Mouse (Mus musculus) heart, postnatal 10 days (tissue): ENCODE results near the gene Gm49339. TPM values are rescaled to one million over a fixed set of nuclear protein-coding genes. Genes with fewer than 3 reads are reported as not detected.
A peak's percentile ranks its signal among the peaks of the same experiment; 100 is the strongest.
"Not testable (repeated sequence)": the region's sequence is repeated elsewhere in the genome, so short reads cannot be mapped to it uniquely, and the experiment has no call there.

Source experiments
- DNase-seq, 2 experiments: peaks; one replicate each; pipeline ENCODE4 v3.0.0; 2021
- intact Hi-C: fragments of 180-260 bp; cut with DNase I; formaldehyde crosslinking; loops from one replicate; pipeline ENCODE4 v1.15.1; 2025
- total RNA-seq, 2 experiments: library from RNA; stranded (reverse); gene quantifications; 2 replicates each; pipeline ENCODE4 v1.2.3; 2021

Gm49339 gene
- total RNA-seq = 1 to 10 TPM in 1 of 2 experiments, under 1 TPM in 1; 0.62 to 1.4 TPM

GRCm38 (mm10) chr10:51480397-51480796 lies at the start of gene Gm49339, which contains the start of gene Lilr4b:
Gm49339 (plus strand) TSS chr10:51480612.
Lilr4b (plus strand) TSS chr10:51480632.
- intact Hi-C loops, DNase-seq: not testable (repeated sequence)

GRCm38 (mm10) chr10:51432940-51433339 lies 47.5 kb upstream of the Gm49339 start:
- no peak for DNase-seq
- intact Hi-C loops = no loop called here

- intact Hi-C loops = no loop called here
- no peak for DNase-seq
Measured at GRCm38 (mm10) chr10:51435684-51436083, 44.7 kb upstream of the Gm49339 start.

GRCm38 (mm10) chr10:51451610-51452009 lies 28.8 kb upstream of the Gm49339 start:
- DNase-seq = no peak
- intact Hi-C loops = no loop called here

- intact Hi-C loops = no loop called here
- DNase-seq = peak in 1 of 2 experiments; percentile 3
Measured at GRCm38 (mm10) chr10:51453616-51454298, 26.7 kb upstream of the Gm49339 start.

GRCm38 (mm10) chr10:51454365-51454764 lies 26.0 kb upstream of the Gm49339 start:
- no peak for DNase-seq

GRCm38 (mm10) chr10:51455762-51456161 lies 24.6 kb upstream of the Gm49339 start:
- intact Hi-C loops = no loop called here
- peak in 1 of 2 experiments; percentile 3 for DNase-seq

More at GRCm38 (mm10) chr10:51454365-51454764, 26.0 kb upstream of the Gm49339 start:
- intact Hi-C loops = no loop called here

- intact Hi-C loops = no loop called here
- no peak for DNase-seq
Measured at GRCm38 (mm10) chr10:51456369-51456768, 24.0 kb upstream of the Gm49339 start.

- DNase-seq, intact Hi-C loops: not testable (repeated sequence)
Measured at GRCm38 (mm10) chr10:51463800-51464199, 16.6 kb upstream of the Gm49339 start.

GRCm38 (mm10) chr10:51490691-51491090 lies 10.3 kb downstream of the Gm49339 start, which contains the start of gene Lilrb4a:
Lilrb4a (plus strand) TSS chr10:51490956.
- DNase-seq, intact Hi-C loops: not testable (repeated sequence)

- no peak for DNase-seq
- intact Hi-C loops = no loop called here
Measured at GRCm38 (mm10) chr10:51520021-51520420, 39.6 kb downstream of the Gm49339 start.

- intact Hi-C loops = no loop called here
- DNase-seq = no peak
Measured at GRCm38 (mm10) chr10:51521453-51521852, 41.0 kb downstream of the Gm49339 start.

GRCm38 (mm10) chr10:51526090-51526489 lies 45.7 kb downstream of the Gm49339 start:
- no peak for DNase-seq
- intact Hi-C loops = no loop called here

GRCm38 (mm10) chr10:51526633-51527032 lies 46.2 kb downstream of the Gm49339 start:
- intact Hi-C loops = no loop called here

GRCm38 (mm10) chr10:51528840-51529434 lies 48.5 kb downstream of the Gm49339 start:
- no peak for DNase-seq

More at GRCm38 (mm10) chr10:51526633-51527032, 46.2 kb downstream of the Gm49339 start:
- no peak for DNase-seq

GRCm38 (mm10) chr10:51529497-51529896 lies 49.1 kb downstream of the Gm49339 start:
- no peak for DNase-seq
- intact Hi-C loops = no loop called here

More at GRCm38 (mm10) chr10:51528840-51529434, 48.5 kb downstream of the Gm49339 start:
- intact Hi-C loops = no loop called here

- no peak for DNase-seq
- intact Hi-C loops = no loop called here
Measured at GRCm38 (mm10) chr10:51530813-51531212, 50.4 kb downstream of the Gm49339 start.

Other genes with a start within 250 kb of the Gm49339 start
- gene Lilr4b, start within 50 bp of the Gm49339 start, total RNA-seq = 1 to 10 TPM; 1.4 to 1.9 TPM
- 1 to 10 TPM in 1 of 2 experiments, under 1 TPM in 1; 0.79 to 1.7 TPM for gene Lilrb4a, start 10.3 kb downstream of the Gm49339 start, total RNA-seq
- not detected for gene Fam162b, start 109.9 kb downstream of the Gm49339 start, total RNA-seq
- not detected for gene Gprc6a, start 150.8 kb downstream of the Gm49339 start, total RNA-seq
- gene Rfx6, start 197.1 kb downstream of the Gm49339 start, total RNA-seq = not detected